Mouse (Mus musculus) thymus, adult 2 months (tissue): Measurements from ENCODE around the gene Prr7. TPM values are rescaled to one million over a fixed set of nuclear protein-coding genes. Genes with fewer than 3 reads are reported as not detected.

ENCODE experiments used
- DNase-seq: peaks from one replicate; pipeline ENCODE4 v3.0.0; 2021
- H3K27ac ChIP-seq: fragments of 200-500 bp; 2 replicates; pipeline ENCODE4 v1.5.1; 2012; ENCODE audit warnings: low read length, control low read depth; ENCODE audit not compliant: control insufficient read depth, insufficient read depth
- H3K27me3 ChIP-seq: fragments of 200-500 bp; 2 replicates; pipeline ENCODE4 v1.6.1; 2012; ENCODE audit warnings: mild to moderate bottlenecking, low read length, moderate library complexity, mixed read lengths; ENCODE audit not compliant: control insufficient read depth, insufficient read depth
- H3K36me3 ChIP-seq: fragments of 200-500 bp; 2 replicates; pipeline ENCODE4 v1.6.1; 2012; ENCODE audit warnings: mild to moderate bottlenecking, low read length, moderate library complexity; ENCODE audit not compliant: control insufficient read depth, insufficient read depth
- H3K4me1 ChIP-seq: fragments of 200-500 bp; replicated peaks from 2 replicates; pipeline ENCODE4 v1.6.1; 2012; ENCODE audit warnings: low read length; ENCODE audit not compliant: control insufficient read depth, insufficient read depth
- H3K4me3 ChIP-seq: fragments of 200-500 bp; 2 replicates; pipeline ENCODE4 v1.5.1; 2012; ENCODE audit warnings: mild to moderate bottlenecking, low read length, control low read depth, moderate library complexity; ENCODE audit not compliant: control insufficient read depth, insufficient read depth
- CTCF ChIP-seq: fragments of 200-500 bp; IDR thresholded peaks from 2 replicates; pipeline ENCODE4 v1.5.1; 2012; ENCODE audit warnings: mild to moderate bottlenecking, control low read depth, low read length, moderate library complexity, borderline replicate concordance; ENCODE audit not compliant: control insufficient read depth, poor library complexity, insufficient read depth; ENCODE audit errors: extremely low read depth
- POLR2A ChIP-seq: fragments of 200-500 bp; IDR thresholded peaks from 2 replicates; pipeline ENCODE4 v1.6.1; 2012; ENCODE audit warnings: mild to moderate bottlenecking, low read length, control low read depth, moderate library complexity; ENCODE audit not compliant: control insufficient read depth, poor library complexity, insufficient read depth; ENCODE audit errors: extremely low read depth
- WGBS: fragments of 180-500 bp; shearing (Covaris S2); methylation state at CpG from one replicate; pipeline ENCODE4 v1.1.7; 2018; 5-methylcytosine and 5-hydroxymethylcytosine counted together
- polyA plus RNA-seq: library from polyadenylated mRNA; depleted of rRNA; stranded (reverse); fragments of >200 nt; gene quantifications from 2 replicates; pipeline ENCODE4 v1.2.3, GENCODE M21; 2012; rRNA removed

Gene Prr7
- 33.8 and 52.2 TPM in 2 replicates for polyA plus RNA-seq

- peak; percentile 70 for DNase-seq
Observed at GRCm38 (mm10) chr13:55464027-55464884, at the start of gene Prr7. Gene Prr7, plus strand, starts transcription at chr13:55464267.

GRCm38 (mm10) chr13:55414743-55415380 lies 49.2 kb upstream of the Prr7 start, which contains the start of gene Pfn3:
Gene Pfn3, minus strand, starts transcription at chr13:55415232.
- no peak within 1 kb of the TSS for H3K27ac ChIP-seq
- peaks cover under 1% of the 10 kb centered on the region; the same call in 1 of the 2 replicates for H3K27me3 ChIP-seq
- no peak for DNase-seq
- H3K4me1 ChIP-seq: peaks cover 14% of the 10 kb centered on the region
- H3K4me3 ChIP-seq: no peak within 1 kb of the TSS
- whole genome bisulfite sequencing: 76% methylated on average over 41 of the region's 41 CpGs
- no peak for TF ChIP-seq CTCF
- no peak for TF ChIP-seq POLR2A
- no peaks in the 10 kb centered on the region for H3K36me3 ChIP-seq

More at GRCm38 (mm10) chr13:55464027-55464884, at the start of gene Prr7:
- Histone ChIP-seq H3K4me1 (peaks cover 25% of the 10 kb centered on the region), H3K36me3 (peaks cover 20% of the 10 kb centered on the region), H3K27me3 (no peaks in the 10 kb centered on the region), H3K4me3 (peak within 1 kb of the TSS; percentile 47), H3K27ac (peak within 1 kb of the TSS; percentile 38)
- TF ChIP-seq POLR2A: no peak
- no peak for TF ChIP-seq CTCF
- 1% methylated on average over 78 of the region's 84 CpGs for WGBS

- Histone ChIP-seq H3K4me3 (no peak overlapping the region), H3K4me1 (peaks cover 31% of the 10 kb centered on the region), H3K36me3 (no peaks in the 10 kb centered on the region), H3K27me3 (peaks cover 12% of the 10 kb centered on the region; the same call in 1 of the 2 replicates), H3K27ac (no peak overlapping the region)
- WGBS: 5% methylated on average over 12 of the region's 12 CpGs
- DNase-seq: peak; percentile 93
- TF ChIP-seq CTCF: peak; percentile 89
- 0 out of 2 replicates have a peak, but pooled peaks have one; percentile 22 for TF ChIP-seq POLR2A
Observed at GRCm38 (mm10) chr13:55418004-55418403, 46.1 kb upstream of the Prr7 start.

GRCm38 (mm10) chr13:55419142-55419541 lies 44.9 kb upstream of the Prr7 start:
- H3K4me3 ChIP-seq: no peak overlapping the region
- TF ChIP-seq CTCF: no peak
- TF ChIP-seq POLR2A: no peak
- H3K27me3 ChIP-seq: peaks cover 12% of the 10 kb centered on the region; the same call in 1 of the 2 replicates
- DNase-seq: no peak
- WGBS: 73% methylated on average over 5 of the region's 5 CpGs
- no peak overlapping the region for H3K27ac ChIP-seq
- H3K36me3 ChIP-seq: no peaks in the 10 kb centered on the region
- H3K4me1 ChIP-seq: peaks cover 25% of the 10 kb centered on the region

- WGBS: 30% methylated on average over 51 of the region's 51 CpGs
- peaks cover 25% of the 10 kb centered on the region for H3K4me1 ChIP-seq
- no peak overlapping the region for H3K4me3 ChIP-seq
- H3K27me3 ChIP-seq: peaks cover 12% of the 10 kb centered on the region; the same call in 1 of the 2 replicates
- DNase-seq: peak; percentile 26
- H3K36me3 ChIP-seq: no peaks in the 10 kb centered on the region
- no peak overlapping the region for H3K27ac ChIP-seq
- no peak for TF ChIP-seq POLR2A
- TF ChIP-seq CTCF: no peak
Observed at GRCm38 (mm10) chr13:55420018-55420932, 43.8 kb upstream of the Prr7 start.
